Mouse (Mus musculus): ENCODE results near the gene Gm7029.
"Not testable (repeated sequence)": the region's sequence is repeated elsewhere in the genome, so short reads cannot be mapped to it uniquely, and the experiment has no call there.

Gm7029 gene

GRCm38 (mm10) chr17:33891892-33892291 lies 18.3 kb downstream of the Gm7029 start:
- DNase-seq (ENCODE audit: extremely low spot score), result not testable (repeated sequence)

- no peak for DNase-seq (ENCODE audit: extremely low spot score)
Observed at GRCm38 (mm10) chr17:33892429-33892828, 18.8 kb downstream of the Gm7029 start.

GRCm38 (mm10) chr17:33893011-33893410 lies 19.4 kb downstream of the Gm7029 start:
- DNase-seq (ENCODE audit: extremely low spot score), result not testable (repeated sequence)

GRCm38 (mm10) chr17:33897114-33897794 lies 23.6 kb downstream of the Gm7029 start:
- DNase-seq (ENCODE audit: extremely low spot score), result peak; percentile 45

DNA sequence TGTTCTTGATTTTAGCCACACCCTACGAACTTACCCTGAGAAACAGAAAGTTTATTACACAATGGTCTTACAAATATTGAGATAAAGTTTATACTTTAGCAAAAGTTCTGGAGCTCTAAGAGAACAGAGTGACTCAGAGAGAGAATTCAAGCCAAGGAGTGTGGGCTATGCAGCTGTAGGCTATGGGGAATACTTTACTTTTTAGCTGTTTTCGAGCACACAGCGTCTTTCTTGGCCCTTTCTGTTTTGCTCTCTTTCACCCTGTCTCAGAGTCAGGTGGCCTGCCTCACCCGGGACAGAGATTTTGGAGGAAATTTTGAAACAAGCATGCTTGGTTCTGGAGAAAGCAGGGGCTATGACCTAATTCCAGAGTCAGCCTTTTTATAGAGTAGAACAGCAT lies 24.6 kb downstream of the Gm7029 start:
- not testable (repeated sequence) for DNase-seq (ENCODE audit: extremely low spot score)

DNA sequence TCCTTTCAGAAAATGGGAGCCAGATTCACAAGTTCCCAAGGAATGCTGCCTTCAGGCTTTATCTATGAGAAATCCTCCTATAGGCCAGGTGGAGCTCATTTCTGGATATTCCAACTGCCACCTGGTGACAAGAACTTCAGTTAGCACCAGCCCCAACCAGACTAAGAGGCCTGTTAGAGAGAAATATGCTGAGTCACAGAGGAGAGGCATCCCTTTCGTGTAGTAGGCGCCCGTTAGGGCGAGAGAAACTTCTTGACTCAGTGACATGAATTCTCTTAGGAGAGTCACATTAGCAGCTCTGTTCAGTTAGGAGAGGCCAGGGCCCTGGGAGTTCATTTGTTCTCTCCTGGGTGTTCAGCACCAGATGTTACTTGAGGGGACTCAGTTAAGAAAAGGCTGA lies 26.0 kb downstream of the Gm7029 start:
- no peak for DNase-seq (ENCODE audit: extremely low spot score)

DNA sequence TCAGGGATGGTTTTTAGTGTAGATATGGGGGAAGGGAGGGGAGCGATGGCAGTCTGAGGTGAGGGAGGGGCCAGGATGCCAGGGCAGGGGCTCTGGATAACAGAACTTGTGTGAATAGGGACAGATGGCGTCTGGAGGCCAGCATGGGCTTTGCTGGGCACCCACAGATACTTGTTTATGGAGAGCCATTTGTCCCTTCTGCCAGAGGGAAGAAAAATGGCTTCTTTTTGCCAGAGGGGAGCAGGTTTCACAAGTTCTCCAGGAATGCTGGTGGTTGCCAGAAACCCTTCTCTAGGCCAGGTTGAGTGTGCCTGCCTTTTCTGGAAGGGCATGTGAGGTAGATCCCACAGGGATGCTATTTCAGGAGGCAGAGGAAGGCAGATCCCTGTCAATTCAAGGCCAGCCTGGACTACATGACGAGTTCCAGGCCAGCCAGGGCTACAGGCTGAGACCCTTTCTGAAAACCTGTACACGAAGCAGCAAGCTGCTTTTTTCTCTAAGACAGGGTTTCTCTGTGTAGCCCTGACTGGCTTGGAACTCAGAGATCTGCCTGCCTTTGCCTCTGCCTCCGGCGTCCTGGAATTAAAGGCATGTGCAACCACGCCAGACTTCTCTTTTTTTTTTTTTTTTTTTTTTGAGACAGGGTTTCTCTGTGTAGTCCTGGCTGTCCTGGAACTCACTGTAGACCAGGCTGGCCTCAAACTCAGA lies 26.8 kb downstream of the Gm7029 start:
- no peak for DNase-seq (ENCODE audit: extremely low spot score)

DNA sequence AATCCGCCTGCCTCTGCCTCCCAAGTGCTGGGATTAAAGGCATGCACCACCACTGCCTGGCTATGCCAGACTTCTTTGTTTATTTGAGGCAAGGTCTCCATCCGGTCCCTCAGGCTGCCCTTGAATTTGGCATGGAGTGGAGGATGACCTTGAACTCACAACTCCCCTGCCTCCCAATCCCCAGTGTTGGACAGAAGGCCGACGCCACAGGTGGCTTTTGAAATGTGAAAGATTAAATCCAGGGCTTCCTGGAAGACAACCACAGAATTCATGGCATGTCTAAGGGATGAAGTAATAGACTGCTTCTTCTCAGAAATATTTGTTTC lies 27.3 kb downstream of the Gm7029 start:
- DNase-seq (ENCODE audit: extremely low spot score), result no peak

- DNase-seq (ENCODE audit: extremely low spot score), result no peak
Observed at GRCm38 (mm10) chr17:33901653-33902052, 28.0 kb downstream of the Gm7029 start.

DNA sequence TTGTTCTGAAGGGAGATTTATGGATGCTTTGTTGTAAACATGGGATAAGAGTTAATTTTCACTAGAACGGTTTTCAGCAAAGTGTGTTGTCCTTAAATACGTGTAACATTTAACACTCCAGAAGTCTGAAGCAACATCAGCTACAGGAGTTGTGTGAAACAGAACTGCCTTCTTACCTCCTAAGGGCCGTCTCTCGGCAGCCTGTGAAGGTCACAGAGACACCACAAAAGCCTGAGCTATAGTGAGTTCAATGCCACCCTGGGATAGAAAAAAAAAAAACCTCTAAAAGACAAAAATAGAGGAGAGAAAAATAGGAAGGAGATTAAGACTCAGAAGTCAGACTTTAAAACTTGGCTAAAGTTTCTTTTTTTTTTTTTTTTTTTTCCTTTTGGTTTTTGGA lies 28.4 kb downstream of the Gm7029 start:
- DNase-seq (ENCODE audit: extremely low spot score), result no peak

- DNase-seq (ENCODE audit: extremely low spot score), result no peak
Observed at GRCm38 (mm10) chr17:33902491-33902890, 28.9 kb downstream of the Gm7029 start.

- DNase-seq (ENCODE audit: extremely low spot score), result not testable (repeated sequence)
Observed at GRCm38 (mm10) chr17:33903911-33904651, 30.4 kb downstream of the Gm7029 start.

GRCm38 (mm10) chr17:33904835-33905234 lies 31.2 kb downstream of the Gm7029 start, which contains the start of gene Platr17:
Gene Platr17 (plus strand): TSS chr17:33905135.
- DNase-seq (ENCODE audit: extremely low spot score), result not testable (repeated sequence)

DNA sequence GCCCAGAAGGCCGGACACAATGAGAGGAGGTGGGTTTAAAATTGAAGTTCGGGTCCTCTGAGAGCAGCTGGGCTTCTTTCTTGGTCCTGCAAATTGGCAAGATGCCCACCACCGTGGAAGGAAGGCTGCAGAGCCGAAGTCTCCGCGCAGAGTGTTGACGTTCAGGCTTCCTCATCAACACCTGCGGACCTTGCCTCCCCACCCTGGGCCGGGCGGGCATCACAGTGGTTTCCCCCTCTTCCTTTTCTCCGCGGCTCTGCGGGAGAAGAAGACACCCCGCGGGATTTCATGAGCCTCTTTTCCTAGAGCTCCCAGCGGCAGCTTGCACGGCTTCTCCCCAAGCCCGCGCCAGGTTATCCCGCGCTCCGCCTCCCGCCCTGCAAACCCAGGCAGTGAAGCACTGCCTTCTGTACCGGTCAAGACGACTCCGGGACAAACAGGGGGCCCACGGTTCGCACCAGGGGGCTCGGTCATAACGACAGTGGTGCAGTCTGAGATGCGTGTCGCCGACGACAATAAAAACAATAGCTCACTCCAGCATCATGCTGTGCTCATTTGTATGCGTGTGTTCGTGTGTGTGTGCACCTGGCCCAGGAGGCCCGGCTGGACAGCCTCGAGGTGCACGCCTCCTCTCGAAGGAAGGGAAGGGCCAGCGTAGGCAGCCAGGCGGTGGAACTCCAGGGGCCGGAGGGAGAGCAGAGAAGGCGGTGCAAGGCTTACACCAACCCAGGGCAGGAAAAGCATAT lies 34.9 kb downstream of the Gm7029 start:
- peak; percentile 51 for DNase-seq (ENCODE audit: extremely low spot score)

DNA sequence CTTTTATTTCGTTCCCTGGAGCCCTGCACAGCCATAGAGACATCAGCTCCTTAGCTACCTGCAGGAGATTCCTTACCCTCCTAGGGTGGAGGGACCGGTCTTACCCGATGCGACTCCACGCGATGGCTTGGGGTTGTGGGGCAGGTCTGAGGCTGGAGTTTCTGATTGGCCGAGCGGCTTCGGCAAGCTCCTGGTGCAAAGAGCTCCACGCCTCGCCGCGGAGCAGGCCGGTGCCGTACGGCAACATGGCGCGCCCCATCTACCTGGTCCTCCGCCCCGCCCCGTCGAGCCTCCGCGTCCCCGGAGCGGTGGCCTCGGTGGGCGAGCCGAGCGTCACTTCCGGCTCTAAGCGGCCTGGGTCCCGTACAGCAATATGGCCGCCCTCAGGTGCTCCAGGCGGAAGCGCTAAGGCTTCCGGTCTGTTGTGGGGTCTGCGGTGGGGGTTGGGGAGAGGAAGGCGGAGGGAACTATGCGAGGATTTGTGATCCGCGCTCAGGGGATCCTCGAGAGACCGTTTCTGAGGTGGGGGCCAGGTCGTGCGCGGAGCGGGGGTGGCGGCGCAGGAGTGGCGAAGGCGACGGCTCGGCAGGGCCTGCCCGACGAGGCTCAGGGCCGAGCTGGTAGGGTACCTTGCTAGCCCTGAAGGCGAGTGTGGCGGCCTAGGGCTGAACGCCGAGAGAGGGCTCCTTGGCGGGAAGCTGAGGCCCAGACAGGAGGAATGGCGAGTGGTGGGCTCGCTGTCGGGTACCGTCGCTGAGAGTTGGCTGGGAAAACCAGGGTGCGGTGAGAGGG lies 35.6 kb downstream of the Gm7029 start, which contains the start of gene Daxx:
Gene Daxx (plus strand): TSS at position 338 of the 792 bp plus-strand sequence.
- peak; percentile 99 for DNase-seq (ENCODE audit: extremely low spot score)

DNA sequence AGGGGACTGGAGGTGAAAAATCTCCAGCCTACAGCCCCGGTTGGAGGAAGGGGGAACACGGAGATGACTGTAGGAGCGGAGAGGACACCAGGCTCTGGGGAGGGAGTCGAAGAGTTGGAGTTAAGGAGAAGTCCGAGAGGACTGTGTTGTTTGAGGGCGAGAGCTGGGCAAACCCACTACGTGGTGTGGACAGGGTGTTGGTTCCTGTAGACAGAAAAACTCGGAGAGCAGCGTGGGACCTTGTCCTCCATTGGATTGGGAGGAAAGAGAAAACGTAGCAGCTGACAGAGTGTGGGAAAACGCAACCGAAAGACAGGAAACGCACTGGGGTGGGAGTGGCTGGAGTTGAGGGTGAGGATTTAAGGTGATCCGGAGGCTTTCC lies 36.2 kb downstream of the Gm7029 start:
- no peak for DNase-seq (ENCODE audit: extremely low spot score)

DNA sequence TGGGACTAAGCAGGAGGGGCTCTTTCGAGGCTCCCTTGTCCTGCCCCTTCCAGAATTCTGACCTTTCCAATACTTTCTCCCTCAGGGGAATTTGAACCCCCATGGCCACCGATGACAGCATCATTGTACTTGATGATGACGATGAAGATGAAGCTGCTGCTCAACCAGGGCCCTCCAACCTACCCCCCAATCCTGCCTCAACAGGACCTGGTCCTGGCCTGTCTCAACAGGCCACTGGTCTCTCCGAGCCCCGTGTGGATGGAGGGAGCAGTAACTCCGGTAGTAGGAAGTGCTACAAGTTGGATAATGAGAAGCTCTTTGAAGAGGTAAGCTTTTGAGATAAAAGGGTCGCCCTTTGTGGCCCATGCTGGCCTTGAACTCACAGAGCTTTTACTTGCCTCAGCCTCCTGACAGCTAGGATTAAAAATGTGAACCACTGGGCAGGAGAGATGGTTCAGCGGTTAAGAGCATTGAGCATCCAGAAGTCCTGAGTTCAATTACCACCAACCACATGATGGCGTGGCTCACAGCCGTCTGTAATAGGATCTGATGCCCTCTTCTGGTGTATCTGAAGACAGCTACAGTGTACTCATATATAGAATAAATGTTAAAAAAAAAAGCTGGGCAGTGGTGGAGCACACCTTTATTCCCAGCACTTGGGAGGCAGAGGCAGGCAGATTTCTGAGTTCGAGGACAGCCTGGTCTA lies 36.9 kb downstream of the Gm7029 start:
- no peak for DNase-seq (ENCODE audit: extremely low spot score)

DNA sequence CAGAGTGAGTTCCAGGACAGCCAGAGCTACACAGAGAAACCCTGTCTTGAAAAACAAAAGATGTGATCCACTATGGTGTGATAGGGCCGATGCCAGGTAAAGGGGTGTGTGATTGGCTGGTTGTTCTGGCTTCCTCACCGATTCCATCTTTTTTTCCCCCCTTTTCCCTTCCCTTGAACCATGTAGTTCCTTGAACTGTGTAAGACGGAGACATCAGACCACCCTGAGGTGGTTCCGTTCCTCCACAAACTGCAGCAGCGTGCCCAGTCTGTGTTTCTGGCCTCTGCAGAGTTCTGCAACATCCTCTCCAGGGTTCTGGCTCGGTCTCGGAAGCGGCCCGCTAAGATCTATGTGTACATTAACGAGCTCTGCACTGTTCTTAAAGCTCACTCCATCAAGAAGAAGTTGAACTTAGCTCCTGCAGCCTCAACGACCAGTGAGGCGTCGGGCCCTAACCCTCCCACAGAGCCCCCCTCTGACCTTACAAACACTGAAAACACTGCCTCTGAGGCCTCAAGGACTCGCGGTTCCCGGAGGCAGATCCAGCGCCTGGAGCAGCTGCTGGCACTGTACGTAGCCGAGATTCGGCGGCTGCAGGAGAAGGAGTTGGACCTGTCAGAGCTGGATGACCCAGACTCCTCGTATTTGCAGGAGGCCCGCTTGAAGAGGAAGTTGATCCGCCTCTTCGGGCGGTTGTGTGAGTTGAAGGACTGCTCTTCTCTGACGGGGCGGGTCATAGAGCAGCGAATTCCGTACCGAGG lies 37.6 kb downstream of the Gm7029 start:
- DNase-seq (ENCODE audit: extremely low spot score), result no peak

- DNase-seq (ENCODE audit: extremely low spot score), result no peak
Observed at GRCm38 (mm10) chr17:33911813-33912414, 38.3 kb downstream of the Gm7029 start.
